Mouse (Mus musculus): ENCODE measurements at regions not wholly inside any gene's neighbourhood (a gene's known extent, or its start where the extent isn't known, plus 50 kb on each side); places are given as distances from the start of the nearest gene placed in this dataset.

DNA sequence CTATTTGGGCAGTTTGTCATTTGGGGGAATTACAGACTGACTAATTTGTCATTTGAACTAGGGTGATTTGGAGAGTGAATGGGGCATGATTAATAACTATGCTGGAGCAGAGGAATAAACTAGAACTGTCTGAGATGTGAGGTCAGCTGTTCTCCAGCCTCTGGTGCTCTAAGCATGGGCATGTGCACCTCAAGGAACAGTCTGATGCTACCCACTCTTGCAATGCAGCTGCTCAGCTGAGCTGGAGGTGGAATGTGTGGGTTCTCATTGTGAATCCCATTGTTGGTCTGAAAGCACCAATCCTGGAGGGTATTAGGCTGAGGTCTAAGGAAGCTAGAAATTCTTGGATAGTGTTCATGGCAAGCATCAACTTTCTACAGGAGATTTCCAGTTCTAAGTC is 192.8 kb upstream of the Slc30a5 start:
- no peak for DNase-seq
- Histone ChIP-seq H3K4me1 (ENCODE audit: control insufficient read depth, insufficient read depth, low read length) (no peaks in the 10 kb centered on the region), H3K27ac (ENCODE audit: insufficient read depth, low read depth, low read length) (no peak overlapping the region), H3K4me3 (ENCODE audit: insufficient read depth, low read depth, low read length) (no peak overlapping the region), H3K36me3 (ENCODE audit: control insufficient read depth, insufficient read depth, low read length) (no peaks in the 10 kb centered on the region), H3K27me3 (replicated peaks; ENCODE audit: control insufficient read depth, insufficient read depth, low read length) (no peaks in the 10 kb centered on the region)
- TF ChIP-seq POLR2A (IDR thresholded peaks at IDR 0.05; ENCODE audit: low read depth, low read length): no peak
- no peak for TF ChIP-seq CTCF (conservative IDR thresholded peaks at IDR 0.05; ENCODE audit: insufficient read depth, insufficient read length, low read depth, low read length)

DNA sequence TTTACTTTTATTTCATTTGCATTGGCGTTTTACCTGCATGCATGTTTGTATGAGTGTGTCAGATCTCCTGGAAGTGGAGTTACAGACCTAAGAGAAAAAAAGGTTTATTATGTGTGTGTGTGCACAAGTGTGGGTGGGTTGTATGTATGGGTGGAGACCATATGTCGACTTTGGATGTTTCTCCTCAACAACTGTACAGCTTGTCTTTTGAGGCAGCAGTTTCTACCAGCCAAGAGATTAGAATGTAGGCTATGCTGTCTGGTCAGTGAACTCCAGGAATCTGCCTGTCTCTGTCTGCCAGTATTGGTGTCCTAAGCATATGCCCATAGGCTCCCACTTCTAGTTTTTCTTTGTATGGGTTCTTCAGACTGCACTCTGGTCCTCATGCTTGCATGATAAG is 192.3 kb upstream of the Slc30a5 start:
- DNase-seq: no peak
- H3K27me3 ChIP-seq (replicated peaks; ENCODE audit: control insufficient read depth, insufficient read depth, low read length): no peaks in the 10 kb centered on the region
- TF ChIP-seq POLR2A (IDR thresholded peaks at IDR 0.05; ENCODE audit: low read depth, low read length) (no peak), CTCF (conservative IDR thresholded peaks at IDR 0.05; ENCODE audit: insufficient read depth, insufficient read length, low read depth, low read length) (no peak)
- WGBS: 89% methylated on average over 2 of the region's 2 CpGs
- H3K4me1 ChIP-seq (ENCODE audit: control insufficient read depth, insufficient read depth, low read length): no peaks in the 10 kb centered on the region
- no peak overlapping the region for H3K27ac ChIP-seq (ENCODE audit: insufficient read depth, low read depth, low read length)
- H3K4me3 ChIP-seq (ENCODE audit: insufficient read depth, low read depth, low read length): no peak overlapping the region
- no peaks in the 10 kb centered on the region for H3K36me3 ChIP-seq (ENCODE audit: control insufficient read depth, insufficient read depth, low read length)

DNA sequence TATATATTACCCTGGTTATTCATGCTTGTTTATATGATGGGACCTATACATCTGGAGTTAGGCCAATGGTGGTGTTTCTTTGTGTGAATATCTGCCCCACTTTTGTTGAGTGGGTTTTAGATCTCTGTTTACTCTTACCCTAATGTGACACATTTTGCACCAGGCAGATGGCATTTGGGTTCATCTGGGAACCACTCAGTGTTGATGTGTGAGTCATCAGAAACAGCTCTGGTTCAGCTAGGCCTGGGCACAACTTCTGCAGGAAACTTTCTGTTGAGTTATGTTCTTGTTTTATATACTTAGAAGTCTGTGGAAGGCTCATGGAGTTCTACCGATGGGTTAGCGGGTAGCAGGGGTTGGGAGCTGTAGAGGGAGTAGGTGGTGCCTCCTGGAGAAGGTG is 191.7 kb upstream of the Slc30a5 start:
- no peak overlapping the region for H3K27ac ChIP-seq (ENCODE audit: insufficient read depth, low read depth, low read length)
- no peak for DNase-seq
- WGBS: 95% methylated on average over 2 of the region's 2 CpGs

DNA sequence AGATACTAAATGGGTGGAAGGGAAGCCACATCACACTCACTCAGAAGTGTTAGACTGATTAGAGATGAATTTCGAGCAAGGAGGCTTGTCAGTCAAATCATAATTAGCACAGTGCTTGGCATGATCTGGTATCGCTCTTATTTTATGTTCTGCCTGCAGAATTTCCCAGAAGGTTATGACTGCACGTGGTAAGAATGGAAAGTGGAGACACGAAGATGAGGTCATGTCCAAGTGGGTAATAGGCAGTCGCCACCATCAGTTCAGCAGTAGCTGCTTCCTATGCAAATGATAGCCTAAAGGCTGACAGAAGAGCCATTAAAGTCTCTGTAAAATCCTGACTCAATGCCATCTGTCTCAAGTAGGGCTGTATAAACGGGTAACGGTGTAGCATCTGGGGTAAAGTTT is 186.0 kb upstream of the Slc30a5 start:
- no peak for TF ChIP-seq POLR2A (IDR thresholded peaks at IDR 0.05; ENCODE audit: low read depth, low read length)
- no peak for TF ChIP-seq CTCF (conservative IDR thresholded peaks at IDR 0.05; ENCODE audit: insufficient read depth, insufficient read length, low read depth, low read length)
- Histone ChIP-seq H3K4me3 (ENCODE audit: insufficient read depth, low read depth, low read length) (no peak overlapping the region), H3K27me3 (replicated peaks; ENCODE audit: control insufficient read depth, insufficient read depth, low read length) (no peaks in the 10 kb centered on the region), H3K27ac (ENCODE audit: insufficient read depth, low read depth, low read length) (no peak overlapping the region), H3K36me3 (ENCODE audit: control insufficient read depth, insufficient read depth, low read length) (no peaks in the 10 kb centered on the region), H3K4me1 (ENCODE audit: control insufficient read depth, insufficient read depth, low read length) (peaks cover 4% of the 10 kb centered on the region; the same call in 1 of the 2 replicates)
- no peak for DNase-seq
- WGBS: 76% methylated on average over 7 of the region's 7 CpGs

More for the DNA sequence above, 191.7 kb upstream of the Slc30a5 start:
- Histone ChIP-seq H3K36me3 (ENCODE audit: control insufficient read depth, insufficient read depth, low read length) (no peaks in the 10 kb centered on the region), H3K27me3 (replicated peaks; ENCODE audit: control insufficient read depth, insufficient read depth, low read length) (no peaks in the 10 kb centered on the region), H3K4me3 (ENCODE audit: insufficient read depth, low read depth, low read length) (no peak overlapping the region), H3K4me1 (ENCODE audit: control insufficient read depth, insufficient read depth, low read length) (no peaks in the 10 kb centered on the region)
- TF ChIP-seq CTCF (conservative IDR thresholded peaks at IDR 0.05; ENCODE audit: insufficient read depth, insufficient read length, low read depth, low read length) (no peak), POLR2A (IDR thresholded peaks at IDR 0.05; ENCODE audit: low read depth, low read length) (no peak)

DNA sequence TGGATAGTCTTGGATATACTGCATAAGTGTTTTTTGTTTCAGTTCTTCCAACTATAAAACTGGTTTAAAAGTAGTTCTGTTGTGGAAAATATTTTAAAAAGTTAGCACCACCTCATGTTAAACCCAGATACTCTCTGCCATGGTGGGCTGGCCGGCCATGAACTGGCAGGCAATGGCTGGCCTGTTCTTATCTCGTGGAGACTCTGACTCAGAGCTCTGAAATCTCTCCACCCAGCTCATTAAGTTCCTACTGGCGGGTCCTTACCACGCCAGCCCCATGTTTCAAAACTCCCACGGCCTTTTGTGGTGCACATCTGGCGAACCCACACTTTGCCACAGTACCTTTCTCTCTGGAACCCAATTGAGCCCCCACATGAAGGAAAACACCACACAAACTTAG is 183.8 kb upstream of the Slc30a5 start:
- Histone ChIP-seq H3K27me3 (replicated peaks; ENCODE audit: control insufficient read depth, insufficient read depth, low read length) (no peaks in the 10 kb centered on the region), H3K4me1 (ENCODE audit: control insufficient read depth, insufficient read depth, low read length) (peaks cover 4% of the 10 kb centered on the region; the same call in 1 of the 2 replicates), H3K36me3 (ENCODE audit: control insufficient read depth, insufficient read depth, low read length) (no peaks in the 10 kb centered on the region), H3K4me3 (ENCODE audit: insufficient read depth, low read depth, low read length) (no peak overlapping the region), H3K27ac (ENCODE audit: insufficient read depth, low read depth, low read length) (no peak overlapping the region)
- 85% methylated on average over 6 of the region's 6 CpGs for WGBS
- DNase-seq: no peak
- TF ChIP-seq CTCF (conservative IDR thresholded peaks at IDR 0.05; ENCODE audit: insufficient read depth, insufficient read length, low read depth, low read length): no peak
- TF ChIP-seq POLR2A (IDR thresholded peaks at IDR 0.05; ENCODE audit: low read depth, low read length): no peak

DNA sequence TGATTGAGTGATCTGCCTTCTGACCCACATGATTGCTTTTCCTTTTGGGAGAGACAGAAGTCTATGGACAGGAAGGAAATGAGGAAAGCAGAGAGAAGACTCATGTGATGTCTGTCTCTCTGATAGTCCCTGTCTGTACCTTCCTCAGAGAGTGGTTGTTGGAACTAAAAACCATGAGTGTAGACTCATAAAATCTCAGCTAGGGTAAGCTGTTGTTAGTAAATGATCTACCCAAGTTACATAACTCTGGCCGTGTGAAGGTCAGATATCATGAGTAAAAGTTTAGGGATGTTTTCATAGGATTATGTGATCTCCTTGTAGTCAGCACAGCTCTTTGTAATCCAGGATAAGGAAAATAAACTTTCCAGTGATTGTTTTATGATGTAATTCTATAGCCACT is 183.0 kb upstream of the Slc30a5 start:
- no peaks in the 10 kb centered on the region for H3K27me3 ChIP-seq (replicated peaks; ENCODE audit: control insufficient read depth, insufficient read depth, low read length)
- no peak overlapping the region for H3K4me3 ChIP-seq (ENCODE audit: insufficient read depth, low read depth, low read length)
- WGBS: 27% methylated on average over 1 of the region's 1 CpGs
- DNase-seq: peak; percentile 84
- TF ChIP-seq CTCF (conservative IDR thresholded peaks at IDR 0.05; ENCODE audit: insufficient read depth, insufficient read length, low read depth, low read length) (no peak), POLR2A (IDR thresholded peaks at IDR 0.05; ENCODE audit: low read depth, low read length) (no peak)
- peak overlapping the region; percentile 93 for H3K27ac ChIP-seq (ENCODE audit: insufficient read depth, low read depth, low read length)
- peaks cover 4% of the 10 kb centered on the region; the same call in 1 of the 2 replicates for H3K4me1 ChIP-seq (ENCODE audit: control insufficient read depth, insufficient read depth, low read length)
- H3K36me3 ChIP-seq (ENCODE audit: control insufficient read depth, insufficient read depth, low read length): no peaks in the 10 kb centered on the region

DNA sequence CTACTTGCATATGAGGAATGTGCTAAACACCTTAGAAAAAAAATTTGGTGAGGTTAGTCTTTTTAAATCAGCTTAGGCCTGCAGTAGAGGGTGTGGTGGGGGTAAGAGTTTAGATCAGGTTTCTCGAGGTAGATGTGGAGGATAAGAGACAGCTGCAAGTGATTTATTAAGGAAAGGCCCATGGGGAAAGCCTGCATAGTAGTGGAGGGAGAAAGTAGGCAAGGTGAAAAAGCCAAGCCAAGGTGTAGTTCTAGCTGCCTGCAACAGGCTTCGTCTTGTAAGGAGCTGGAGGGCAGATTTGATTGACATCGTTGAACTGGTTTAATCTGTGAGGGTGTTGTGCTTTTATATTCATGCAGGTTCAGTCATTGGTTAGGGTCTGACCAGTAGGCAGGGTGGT is 182.2 kb upstream of the Slc30a5 start:
- Histone ChIP-seq H3K27me3 (replicated peaks; ENCODE audit: control insufficient read depth, insufficient read depth, low read length) (no peaks in the 10 kb centered on the region), H3K27ac (ENCODE audit: insufficient read depth, low read depth, low read length) (no peak overlapping the region), H3K4me3 (ENCODE audit: insufficient read depth, low read depth, low read length) (no peak overlapping the region), H3K36me3 (ENCODE audit: control insufficient read depth, insufficient read depth, low read length) (no peaks in the 10 kb centered on the region), H3K4me1 (ENCODE audit: control insufficient read depth, insufficient read depth, low read length) (peaks cover 4% of the 10 kb centered on the region; the same call in 1 of the 2 replicates)
- TF ChIP-seq CTCF (conservative IDR thresholded peaks at IDR 0.05; ENCODE audit: insufficient read depth, insufficient read length, low read depth, low read length) (no peak), POLR2A (IDR thresholded peaks at IDR 0.05; ENCODE audit: low read depth, low read length) (no peak)
- 64% methylated on average over 3 of the region's 3 CpGs for WGBS
- peak; percentile 4 for DNase-seq

DNA sequence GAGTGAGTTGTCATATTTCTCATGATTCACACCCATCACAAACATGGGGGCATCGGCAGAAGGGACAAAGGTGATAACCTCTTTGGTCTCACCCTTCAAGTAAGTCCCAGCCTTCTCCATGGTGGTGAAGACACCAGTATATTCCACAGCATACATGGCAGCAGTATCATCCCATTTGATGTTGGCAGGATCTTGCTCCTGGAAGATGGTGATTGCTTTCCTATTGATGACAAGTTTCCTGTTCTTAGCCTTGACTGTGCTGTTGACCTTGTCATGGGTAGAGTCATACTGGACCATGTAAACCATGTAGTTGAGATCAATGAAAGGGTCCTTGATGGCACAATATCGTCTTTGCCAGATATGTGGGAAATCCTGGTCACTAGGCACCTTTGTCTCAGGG is 180.4 kb upstream of the Slc30a5 start:
- TF ChIP-seq CTCF (conservative IDR thresholded peaks at IDR 0.05; ENCODE audit: insufficient read depth, insufficient read length, low read depth, low read length) (no peak), POLR2A (IDR thresholded peaks at IDR 0.05; ENCODE audit: low read depth, low read length) (no peak)
- WGBS: 93% methylated on average over 2 of the region's 2 CpGs
- Histone ChIP-seq H3K27ac (ENCODE audit: insufficient read depth, low read depth, low read length) (no peak overlapping the region), H3K27me3 (replicated peaks; ENCODE audit: control insufficient read depth, insufficient read depth, low read length) (no peaks in the 10 kb centered on the region), H3K4me3 (ENCODE audit: insufficient read depth, low read depth, low read length) (no peak overlapping the region), H3K36me3 (ENCODE audit: control insufficient read depth, insufficient read depth, low read length) (no peaks in the 10 kb centered on the region), H3K4me1 (ENCODE audit: control insufficient read depth, insufficient read depth, low read length) (peaks cover 4% of the 10 kb centered on the region; the same call in 1 of the 2 replicates)
- no peak for DNase-seq
